Mouse (Mus musculus) layer of hippocampus, postnatal 25 days (tissue): ENCODE measurements around the gene Apol6. TPM values are rescaled to one million over a fixed set of nuclear protein-coding genes. Genes with fewer than 3 reads are reported as not detected.

Experiments
- DNase-seq, 2 experiments: peaks; one replicate each; pipeline ENCODE4 v3.0.0; 2022; ENCODE audit warnings: mixed read lengths in 2 of 2, low spot score in 1 of 2; ENCODE audit errors: extremely low spot score in 1 of 2
- total RNA-seq, 2 experiments: library from RNA; stranded (reverse); gene quantifications; 2 replicates each; pipeline ENCODE4 v1.2.3; 2021

The Apol6 gene
- total RNA-seq, 2 experiments from 2014 or later = not detected

DNA sequence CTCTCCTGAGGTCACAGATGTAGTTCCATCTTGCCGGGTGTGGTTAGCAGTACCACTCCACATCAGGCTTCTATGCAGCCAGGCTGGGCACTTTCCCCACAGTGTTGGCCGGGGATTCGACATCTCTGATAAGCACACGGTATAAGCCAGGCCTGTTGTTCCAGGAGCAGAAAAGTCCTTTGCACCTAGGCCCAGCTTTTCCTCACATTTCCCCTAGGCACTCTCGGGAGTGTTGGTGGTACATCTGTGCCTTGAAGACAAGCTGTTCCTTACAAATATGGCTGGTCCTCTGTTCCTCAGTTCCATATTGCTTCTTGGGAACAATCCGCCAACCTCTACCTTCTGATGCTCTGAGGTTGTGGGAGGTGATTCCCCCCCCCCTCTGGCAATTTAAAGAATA is 21.7 kb downstream of the Apol6 start:
- no peak for DNase-seq

DNA sequence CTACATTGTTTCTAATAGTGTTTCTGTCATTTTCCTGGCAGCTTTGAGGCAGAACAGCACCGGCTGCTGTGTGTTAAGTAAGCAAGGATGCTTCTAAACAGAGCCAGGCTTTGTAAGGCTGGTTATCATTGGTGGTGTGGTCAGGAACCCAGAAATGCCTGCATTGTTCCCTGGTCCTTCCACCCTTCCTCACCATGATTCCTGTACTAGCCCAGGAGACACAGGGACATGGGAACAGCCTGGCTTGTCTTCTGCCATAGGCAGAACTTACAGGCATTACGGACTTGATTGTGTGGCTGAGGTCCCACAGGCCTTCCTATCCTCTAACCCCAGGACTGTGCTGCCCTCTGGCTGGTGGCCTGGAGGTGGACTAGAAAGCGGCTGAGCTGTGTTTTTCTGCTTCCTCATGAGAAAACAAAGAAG is 23.9 kb downstream of the Apol6 start:
- DNase-seq = no peak

DNA sequence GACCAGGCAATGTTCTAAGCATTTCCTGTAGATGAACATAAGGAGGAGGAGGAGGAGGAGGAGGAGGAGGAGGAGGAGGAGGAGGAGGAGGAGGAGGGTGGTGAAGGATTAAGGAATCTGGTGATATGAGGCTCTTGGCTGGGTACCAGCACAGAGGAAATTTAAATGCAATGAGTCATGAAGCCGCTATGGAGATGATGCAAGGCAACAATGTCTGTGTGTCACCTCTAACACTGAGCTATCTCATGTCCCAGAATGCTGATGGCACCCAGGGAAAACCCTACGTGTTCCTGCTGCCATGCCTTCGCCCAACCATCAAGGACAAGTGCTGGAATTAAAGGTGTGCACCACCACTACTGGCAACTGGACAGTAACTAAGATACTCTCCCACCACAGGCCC is 24.5 kb downstream of the Apol6 start:
- no peak for DNase-seq

DNA sequence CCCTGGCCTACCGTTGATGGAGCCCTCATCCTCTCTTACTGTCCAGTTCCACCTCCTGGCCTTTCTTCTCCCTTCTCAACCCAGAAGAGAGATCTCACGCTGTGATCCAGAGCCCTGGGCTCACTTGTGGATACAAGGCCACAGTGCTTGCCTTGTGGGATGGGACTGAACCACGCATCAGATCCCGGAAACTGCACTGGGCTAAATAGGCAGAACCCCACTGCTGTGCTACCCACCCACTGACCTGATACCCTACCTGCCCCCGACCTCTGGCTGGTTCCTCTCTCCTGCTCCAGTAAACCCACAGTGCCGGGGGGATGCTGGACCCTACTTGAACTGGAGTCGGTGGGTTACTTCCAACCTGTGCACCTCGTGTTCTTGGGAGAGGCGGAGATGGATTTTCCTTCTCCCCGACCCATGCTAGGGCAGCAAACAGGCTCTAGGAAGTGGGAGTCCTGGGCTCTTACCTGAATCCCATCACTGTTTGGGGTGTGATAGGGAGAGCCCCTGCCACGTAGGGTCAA is 26.3 kb downstream of the Apol6 start:
- DNase-seq = no peak

DNA sequence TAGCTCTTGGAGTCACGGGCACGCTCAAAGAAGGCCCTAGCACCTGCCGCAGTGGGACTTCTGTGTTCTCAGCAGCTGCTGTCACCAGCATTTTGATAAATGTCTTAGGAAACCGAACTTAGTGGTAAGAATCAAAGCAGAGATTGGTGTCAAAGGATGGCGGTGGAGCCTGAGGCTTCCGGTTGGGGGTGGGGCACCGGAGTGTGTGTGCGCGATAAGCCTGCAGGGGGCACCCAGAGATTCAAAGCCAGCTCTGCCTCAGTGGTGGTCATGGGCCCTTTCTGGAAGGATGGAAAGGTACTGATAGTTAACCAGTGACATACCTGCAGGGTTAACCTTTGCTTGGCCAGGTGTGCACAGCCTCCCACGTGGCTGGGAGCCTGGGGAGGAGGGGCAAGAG is 27.0 kb downstream of the Apol6 start:
- DNase-seq = peak in 1 of 2 experiments; percentile 54

DNA sequence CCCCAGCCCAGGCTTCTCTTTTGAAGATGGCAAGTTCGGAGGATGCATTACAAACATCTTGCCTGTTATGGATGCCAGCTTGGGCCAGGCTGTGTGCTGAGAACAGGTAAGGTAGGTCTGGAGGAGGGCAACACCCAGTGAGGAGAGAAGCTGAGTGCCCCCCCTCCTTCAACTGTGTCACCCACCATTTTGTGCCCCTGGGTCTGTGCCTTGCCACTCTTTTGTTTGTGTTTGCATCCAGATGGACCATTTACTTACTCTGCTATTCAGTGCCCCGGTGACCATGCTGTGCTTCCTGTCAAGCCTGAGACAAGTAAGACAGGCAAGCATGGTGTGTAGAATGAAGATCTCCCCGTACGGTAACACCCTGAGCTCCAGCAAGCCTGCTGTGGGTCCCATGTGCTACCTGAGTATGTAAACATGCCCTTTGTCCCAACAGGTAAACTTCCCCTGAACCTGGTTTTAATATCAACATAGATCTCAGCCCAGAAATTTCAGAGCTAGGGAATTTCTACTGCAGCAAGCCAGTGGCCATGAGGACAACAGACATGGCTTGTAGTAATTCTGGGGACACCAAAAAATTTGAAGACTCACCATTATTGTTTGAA is 28.1 kb downstream of the Apol6 start:
- no peak for DNase-seq

DNA sequence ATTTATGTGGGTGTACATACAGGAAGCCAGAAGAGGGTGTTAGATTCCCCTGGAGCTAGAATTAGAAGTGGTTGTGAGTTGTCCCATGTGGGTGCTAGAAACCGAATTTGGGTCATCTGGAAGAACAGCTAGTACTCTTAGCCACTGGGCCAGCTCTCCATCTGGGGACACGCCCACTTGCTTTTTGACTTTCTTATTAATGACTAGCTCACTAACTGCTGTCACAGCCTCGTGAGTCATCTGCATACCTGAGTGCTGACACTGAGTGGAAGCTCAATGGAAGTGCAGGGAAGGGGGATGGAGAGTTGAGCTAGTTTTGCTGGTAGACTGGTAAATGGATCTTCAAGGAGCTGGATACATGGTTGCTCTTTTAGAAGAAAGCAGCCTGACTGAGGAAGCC is 32.0 kb downstream of the Apol6 start:
- no peak for DNase-seq

DNA sequence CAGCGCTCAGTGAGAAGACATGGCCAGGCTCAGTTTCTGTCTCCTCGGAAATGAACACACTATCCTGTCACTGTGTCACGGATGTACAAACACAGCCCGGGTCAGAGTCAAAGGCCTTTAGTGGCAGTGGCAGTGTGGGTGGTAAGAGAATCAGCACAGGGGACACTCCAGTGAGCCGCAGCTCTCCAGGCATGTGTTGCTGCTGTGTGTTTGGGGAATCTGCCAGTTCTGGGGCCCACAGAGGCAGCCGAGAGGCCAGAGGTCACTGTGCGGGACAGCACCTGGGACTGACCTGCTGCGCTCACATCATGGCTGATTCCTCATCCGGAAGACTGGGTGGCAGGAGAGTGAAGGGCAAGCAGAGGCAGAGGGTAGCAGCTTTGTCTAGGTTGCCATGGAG is 33.4 kb downstream of the Apol6 start:
- no peak for DNase-seq

DNA sequence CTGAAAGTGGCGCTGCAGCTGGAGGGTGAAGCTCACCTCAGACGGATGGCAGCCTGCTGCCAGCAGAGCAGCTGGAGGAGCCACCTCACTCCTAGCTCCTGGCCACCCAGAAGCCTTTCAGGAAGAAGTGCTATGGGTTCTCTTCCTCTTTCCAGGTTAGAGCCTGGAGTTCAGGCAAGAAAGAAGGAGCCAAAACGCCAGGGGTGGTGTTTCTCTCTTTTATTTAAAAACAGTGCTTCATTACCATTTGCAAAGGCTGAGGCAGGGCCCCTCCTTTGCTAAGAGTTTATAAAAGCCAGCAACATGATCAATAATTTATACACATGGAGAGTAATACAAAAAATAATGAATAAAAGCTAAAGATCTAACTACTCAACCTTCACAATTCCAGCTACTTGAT is 34.3 kb downstream of the Apol6 start:
- no peak for DNase-seq

DNA sequence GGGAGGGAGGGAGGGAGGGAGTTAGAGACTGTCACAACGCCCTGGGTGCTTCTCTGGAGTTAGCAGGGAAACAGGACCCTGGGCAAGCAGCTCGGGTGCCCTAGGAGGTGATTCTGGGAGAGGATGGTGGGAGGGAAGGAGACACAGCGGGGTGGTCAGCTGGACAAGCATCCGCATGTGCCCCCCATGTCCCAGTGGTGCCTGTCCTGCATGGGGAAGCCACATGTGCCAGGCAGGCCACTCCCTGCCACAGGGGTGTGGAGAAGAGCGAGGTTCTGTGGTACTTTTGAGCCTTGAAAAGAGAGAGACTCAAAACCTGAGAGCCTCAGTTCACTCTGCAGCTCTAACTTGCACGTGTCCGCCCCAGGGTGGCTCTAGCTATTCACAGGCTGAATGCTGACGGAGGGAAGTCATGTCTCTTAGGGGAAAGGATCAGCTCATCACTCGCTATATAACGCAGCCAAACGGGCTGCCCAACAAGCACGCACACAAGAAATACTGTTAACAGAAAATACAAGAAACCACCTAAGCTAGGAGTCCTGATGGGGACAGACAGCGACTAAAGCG is 34.8 kb downstream of the Apol6 start:
- no peak for DNase-seq

DNA sequence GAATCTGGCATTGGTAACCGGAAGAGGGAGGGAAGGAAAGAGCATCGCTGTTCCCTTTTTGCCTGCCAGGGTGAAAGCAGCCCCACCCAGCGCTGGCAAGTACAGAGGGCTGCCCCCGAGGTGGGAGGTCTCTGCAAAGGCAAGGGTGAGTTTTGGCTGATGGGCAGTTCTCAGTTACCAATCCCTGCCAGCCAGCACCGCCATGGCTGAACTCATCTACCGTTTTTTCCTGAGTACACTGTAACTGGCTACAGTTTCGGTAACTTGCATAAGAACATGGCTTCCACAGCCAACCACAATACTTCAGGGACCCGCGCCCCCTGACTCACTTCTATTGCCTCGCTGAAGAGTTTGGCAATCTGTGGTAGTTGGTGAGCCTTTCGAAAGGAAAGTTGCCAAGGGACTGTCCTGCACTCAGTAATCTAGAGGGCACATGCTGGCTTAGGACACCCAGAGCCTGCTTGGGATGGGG is 35.4 kb downstream of the Apol6 start:
- DNase-seq = no peak

DNA sequence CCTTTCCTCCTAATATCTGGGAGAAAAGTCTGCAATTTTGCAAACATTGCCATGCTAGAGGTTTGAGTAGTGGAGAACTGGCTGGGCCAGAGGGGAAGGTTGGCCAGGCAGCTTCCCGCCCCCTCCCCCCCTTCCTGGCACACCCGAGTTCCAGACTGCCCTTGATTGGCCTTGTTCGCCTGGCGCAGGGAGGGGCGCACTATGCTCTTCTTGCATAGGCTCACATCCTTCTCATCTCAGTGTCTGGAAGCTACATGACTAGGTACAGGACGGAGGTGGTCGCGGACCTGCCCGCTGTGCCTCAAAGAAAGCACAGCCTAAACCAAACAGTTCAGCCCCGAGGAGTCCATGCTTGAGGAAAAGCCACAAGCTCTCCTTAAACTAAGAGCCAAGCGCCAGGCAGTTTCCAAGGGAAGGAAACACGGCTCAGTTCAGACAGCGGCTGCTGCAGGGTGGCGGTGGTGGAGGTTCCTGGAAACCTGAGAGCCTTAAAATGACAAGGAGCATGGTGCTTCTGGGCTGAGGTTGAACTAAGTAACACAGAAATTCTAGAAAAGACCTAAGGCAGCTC is 36.2 kb downstream of the Apol6 start:
- no peak for DNase-seq

DNA sequence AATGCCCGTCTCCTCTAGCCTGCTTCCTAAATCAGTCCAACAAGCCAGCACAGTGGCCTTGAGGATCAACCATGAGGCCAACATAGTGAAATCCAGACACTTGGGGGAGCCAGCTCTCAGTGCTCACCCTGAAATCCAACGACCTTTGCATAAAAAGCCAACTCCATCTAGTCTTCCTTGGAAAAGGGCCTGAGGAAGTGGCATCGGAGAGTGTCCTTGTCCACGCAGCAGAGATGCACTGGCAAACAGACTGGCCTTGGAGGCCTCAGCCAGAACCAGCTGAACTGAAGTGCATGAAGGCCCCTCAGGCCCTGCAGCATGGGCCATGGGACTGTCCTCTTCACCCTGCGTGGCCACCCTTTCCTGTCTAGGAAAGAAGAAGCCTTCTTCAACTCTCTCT is 36.9 kb downstream of the Apol6 start:
- DNase-seq = no peak

DNA sequence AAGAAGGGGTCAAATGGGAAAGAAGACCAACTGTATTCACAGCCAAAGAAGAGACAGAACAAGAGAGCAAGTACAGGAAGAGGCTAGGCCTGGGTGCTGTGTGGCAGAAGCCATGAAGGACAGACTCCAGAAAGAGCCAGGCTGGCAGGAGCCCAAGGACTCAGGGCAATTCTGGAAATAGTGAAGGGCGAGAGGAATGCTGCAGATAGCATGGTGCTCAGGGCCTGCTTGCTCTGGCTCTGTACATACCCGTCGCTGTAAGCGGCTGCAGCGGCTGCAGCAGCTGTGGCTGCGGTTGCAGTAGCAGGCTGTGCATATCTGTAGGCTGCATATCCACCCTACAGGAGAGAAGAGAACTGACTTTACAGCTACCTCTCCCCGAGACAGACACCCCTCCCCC is 41.3 kb downstream of the Apol6 start:
- no peak for DNase-seq

DNA sequence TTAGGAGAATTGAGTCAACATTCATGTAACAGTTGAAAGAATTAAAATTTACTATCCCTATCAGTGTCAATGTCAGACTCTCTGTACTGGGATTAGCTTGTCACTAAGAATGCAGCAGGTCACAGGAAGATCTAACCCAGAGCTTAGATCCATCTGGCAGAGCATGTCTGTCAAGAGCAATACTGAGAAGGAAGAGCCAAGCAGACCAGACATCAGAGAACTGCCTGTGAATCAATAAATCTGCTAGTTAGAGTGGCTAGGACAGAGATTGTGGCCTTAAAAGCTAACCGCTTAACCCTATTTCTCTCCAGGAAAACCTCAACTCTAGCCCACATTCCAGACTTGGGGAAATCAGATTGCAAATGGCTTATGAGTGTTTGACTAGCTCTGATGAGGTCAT is 42.0 kb downstream of the Apol6 start:
- no peak for DNase-seq

DNA sequence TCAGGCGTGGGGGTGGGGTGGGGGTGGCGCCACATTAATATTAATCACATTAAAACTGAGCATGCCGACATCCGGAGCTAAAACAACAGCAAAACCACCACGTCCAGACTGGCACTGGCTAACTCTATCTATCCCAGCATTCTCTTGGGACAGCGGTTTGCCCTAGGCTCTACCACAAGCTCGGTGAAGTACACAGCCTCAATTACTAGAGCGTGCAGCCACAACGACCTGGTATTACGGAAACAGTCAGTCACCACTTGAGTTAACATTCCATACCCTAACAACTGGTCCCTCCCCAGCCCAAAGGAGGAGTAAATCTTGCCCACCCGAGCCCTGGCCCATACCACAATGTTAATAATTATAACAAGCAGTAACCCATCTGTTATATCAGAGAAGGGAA is 44.7 kb downstream of the Apol6 start:
- no peak for DNase-seq

DNA sequence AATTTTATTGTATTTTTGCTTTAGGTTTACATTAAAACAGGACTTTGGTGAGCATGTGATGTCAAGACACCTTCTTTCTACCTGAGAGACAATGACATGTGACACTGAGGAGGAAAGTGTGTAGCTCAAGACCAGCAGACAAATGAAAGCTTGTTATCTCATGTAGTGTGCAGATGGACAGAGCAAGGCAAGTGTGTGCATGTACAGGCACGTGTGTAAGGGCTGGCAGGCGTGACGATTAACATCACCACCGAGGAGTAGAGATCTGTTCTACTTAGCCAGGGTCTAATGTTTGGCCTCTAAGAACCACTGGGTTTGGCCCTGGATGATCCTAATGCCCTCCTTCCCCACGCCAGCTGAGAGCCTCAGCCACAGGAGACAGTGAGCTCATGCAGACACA is 46.0 kb downstream of the Apol6 start:
- DNase-seq = no peak

DNA sequence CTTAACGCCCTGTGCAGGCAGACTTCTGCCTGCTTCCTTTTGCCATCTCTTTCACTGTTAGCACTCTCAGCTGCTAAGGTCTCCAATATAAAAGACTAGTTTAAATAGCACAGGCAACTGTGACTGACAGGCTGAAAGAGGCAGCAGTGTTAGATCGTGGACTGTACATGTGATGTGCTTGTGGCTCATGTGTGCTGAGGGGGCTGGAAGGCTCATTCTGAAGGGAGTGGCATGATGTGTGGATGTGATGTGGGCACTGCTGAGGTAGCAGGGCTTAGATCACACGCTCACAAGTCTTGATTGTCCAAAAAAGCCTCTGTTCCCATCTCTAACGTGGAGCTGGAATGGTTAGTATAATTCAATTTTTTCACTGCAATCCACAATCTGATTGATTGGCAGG is 46.9 kb downstream of the Apol6 start:
- DNase-seq = no peak

DNA sequence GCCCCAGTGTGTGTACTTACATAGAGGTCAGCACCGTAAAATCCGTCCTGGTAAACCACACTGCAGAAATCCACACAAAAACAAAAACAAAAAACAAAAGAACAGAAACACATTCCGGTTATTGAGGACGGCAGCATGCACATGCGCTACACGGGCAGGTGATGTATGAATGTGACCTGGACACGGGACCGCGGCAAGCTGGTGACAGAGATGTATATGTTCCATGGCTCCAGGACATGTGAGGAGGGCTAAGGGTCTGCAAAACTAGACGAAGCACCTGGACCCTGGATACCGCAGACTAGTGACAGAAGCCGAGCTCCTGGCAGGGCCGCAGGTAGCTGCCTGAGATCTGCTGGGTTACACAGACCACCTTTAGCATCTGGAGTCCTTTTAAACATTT is 49.9 kb downstream of the Apol6 start:
- DNase-seq = no peak

DNA sequence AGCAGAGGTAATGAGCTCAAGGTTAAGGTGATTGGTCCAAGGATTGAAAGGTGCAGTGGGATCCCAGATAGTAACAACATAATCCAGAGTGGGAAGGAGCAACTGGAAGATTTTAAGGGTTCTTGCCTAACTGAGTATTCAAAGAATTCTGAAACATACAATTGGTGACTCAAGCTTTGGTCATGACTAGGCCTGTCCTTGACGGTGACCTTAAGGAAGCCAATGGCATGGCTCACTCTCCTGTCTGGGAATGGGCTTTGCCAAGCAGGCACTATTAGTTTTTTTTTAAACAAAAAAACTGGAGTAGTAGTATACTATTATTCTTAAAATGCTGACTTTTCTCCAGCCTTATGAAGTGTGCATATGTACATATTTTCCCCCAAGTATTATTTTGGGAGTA is 50.7 kb downstream of the Apol6 start:
- no peak for DNase-seq

DNA sequence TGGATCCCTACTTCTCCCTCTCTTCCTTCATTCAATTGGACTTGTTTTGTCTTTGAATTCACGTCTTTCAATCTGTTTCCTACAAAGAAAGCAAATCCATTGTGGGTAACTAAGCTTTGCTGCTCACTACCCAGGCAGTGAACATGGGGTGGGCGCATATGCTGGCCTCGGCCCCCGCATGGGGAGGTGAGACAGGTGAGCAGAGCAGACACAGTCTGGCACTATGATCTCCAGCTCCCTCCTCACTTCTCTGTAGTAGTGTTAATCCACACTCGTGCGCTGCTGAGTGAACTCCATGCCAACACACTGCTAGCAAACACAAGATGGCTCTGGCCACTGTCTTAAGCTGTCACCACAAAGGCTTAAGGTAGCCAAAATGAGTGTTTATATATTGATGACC is 52.8 kb downstream of the Apol6 start:
- no peak for DNase-seq

DNA sequence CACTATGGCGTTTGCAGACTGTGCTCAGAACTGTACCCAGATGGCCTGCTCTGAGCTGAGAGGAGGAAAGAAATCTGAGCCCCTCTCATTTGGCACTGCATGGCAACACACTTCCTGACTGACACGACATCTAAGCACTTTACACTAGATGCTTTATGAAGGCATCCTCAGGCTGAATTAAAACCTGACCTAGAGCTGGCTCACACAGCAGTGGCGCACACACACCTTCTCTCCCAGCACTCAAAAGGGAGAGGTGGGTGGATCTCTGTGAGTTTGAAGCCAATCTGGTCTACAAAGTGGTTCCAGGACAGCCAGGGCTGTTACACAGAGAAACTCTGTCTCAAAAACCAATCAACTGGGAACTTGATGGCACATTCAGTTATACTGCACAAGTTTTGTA is 55.2 kb downstream of the Apol6 start:
- DNase-seq = no peak
